Mouse (Mus musculus) retina, postnatal 1 day (tissue): ENCODE measurements at regions not wholly inside any gene's neighbourhood (a gene's known extent, or its start where the extent isn't known, plus 50 kb on each side); places are given as distances from the start of the nearest gene placed in this dataset.

ENCODE experiments used
- DNase-seq: peaks from one replicate; pipeline ENCODE4 v3.0.0-alpha.2; 2012

- no peak for DNase-seq
Observed at GRCm38 (mm10) chr14:98477416-98477815, 307.9 kb upstream of the Dach1 start.

GRCm38 (mm10) chr14:98471803-98472509 is 302.4 kb upstream of the Dach1 start:
- no peak for DNase-seq

- no peak for DNase-seq
Observed at GRCm38 (mm10) chr14:98454461-98454860, 284.9 kb upstream of the Dach1 start.

GRCm38 (mm10) chr14:98452191-98452590 is 282.6 kb upstream of the Dach1 start:
- DNase-seq: no peak

- no peak for DNase-seq
Observed at GRCm38 (mm10) chr14:98449568-98449967, 280.0 kb upstream of the Dach1 start.

- no peak for DNase-seq
Observed at GRCm38 (mm10) chr14:98442411-98442810, 272.8 kb upstream of the Dach1 start.

- DNase-seq: peak; percentile 3
Observed at GRCm38 (mm10) chr14:98441954-98442353, 272.4 kb upstream of the Dach1 start.

GRCm38 (mm10) chr14:98431959-98432358 is 262.4 kb upstream of the Dach1 start:
- DNase-seq: peak; percentile 17

- no peak for DNase-seq
Observed at GRCm38 (mm10) chr14:98417719-98418118, 248.2 kb upstream of the Dach1 start.

- peak; percentile 57 for DNase-seq
Observed at GRCm38 (mm10) chr14:98414201-98414600, 244.6 kb upstream of the Dach1 start.

- DNase-seq: no peak
Observed at GRCm38 (mm10) chr14:98405936-98406635, 236.5 kb upstream of the Dach1 start.

GRCm38 (mm10) chr14:98404026-98404425 is 234.5 kb upstream of the Dach1 start:
- DNase-seq: peak; percentile 61

- DNase-seq: no peak
Observed at GRCm38 (mm10) chr14:98387871-98388270, 218.3 kb upstream of the Dach1 start.
